Mouse (Mus musculus) layer of hippocampus, postnatal 10 days (tissue): ENCODE measurements at regions not wholly inside any gene's neighbourhood (a gene's known extent, or its start where the extent isn't known, plus 50 kb on each side); places are given as distances from the start of the nearest gene placed in this dataset.

Experiments
- DNase-seq, 2 experiments: peaks; one replicate each; pipeline ENCODE4 v3.0.0; 2021; ENCODE audit warnings: low spot score in 2 of 2

DNA sequence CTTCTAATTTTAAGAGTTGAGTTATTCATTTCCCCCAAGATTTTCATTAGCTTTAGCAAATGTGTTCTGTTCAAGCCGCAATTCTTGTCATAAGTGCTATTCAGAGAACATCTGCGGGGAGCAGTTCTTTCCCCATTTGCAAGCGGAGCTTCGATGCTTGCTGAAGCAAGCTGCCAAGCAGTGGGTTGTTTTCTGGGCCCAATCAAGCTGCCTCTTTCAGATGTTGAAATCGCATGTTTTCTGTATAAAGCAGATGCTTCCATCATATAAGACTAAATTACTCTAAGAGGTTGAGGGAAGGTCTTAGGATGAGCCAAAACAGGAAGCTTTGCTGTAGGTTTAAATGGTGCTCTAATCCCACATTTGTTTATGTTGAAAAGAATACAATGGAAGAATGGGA is 547.4 kb downstream of the Abca13 start:
- DNase-seq: peak; percentile 16 to 35

DNA sequence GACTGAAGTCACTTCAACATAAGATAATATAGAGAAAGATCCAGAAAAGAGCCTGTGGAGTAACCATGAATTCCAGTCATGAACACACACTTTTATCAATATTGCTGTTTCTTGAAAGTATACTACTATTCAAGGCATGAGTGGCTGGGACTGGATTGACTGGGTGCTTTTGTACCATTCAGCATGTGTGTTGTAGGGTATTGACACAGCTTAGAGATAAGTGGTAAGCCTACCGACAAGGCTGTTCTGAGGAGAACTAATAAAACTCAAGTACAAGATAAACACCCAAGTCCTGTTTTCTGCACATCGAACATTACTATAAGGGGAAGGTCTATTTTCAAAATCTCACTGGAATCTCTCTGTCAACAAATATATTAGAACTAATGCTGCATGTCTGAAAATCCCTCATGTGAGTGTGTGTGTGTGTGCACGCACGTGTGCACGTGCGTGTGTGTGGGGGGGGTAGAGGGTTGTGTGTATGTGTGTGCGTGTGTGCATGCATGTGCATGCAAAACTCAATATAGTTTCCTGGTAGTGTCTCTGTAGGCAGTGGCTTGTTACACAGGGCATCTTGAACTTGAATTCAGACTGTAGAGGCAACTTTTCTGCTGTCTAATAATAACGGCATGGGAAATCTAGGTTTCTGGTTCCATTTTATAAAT is 588.6 kb downstream of the Abca13 start:
- DNase-seq: no peak

DNA sequence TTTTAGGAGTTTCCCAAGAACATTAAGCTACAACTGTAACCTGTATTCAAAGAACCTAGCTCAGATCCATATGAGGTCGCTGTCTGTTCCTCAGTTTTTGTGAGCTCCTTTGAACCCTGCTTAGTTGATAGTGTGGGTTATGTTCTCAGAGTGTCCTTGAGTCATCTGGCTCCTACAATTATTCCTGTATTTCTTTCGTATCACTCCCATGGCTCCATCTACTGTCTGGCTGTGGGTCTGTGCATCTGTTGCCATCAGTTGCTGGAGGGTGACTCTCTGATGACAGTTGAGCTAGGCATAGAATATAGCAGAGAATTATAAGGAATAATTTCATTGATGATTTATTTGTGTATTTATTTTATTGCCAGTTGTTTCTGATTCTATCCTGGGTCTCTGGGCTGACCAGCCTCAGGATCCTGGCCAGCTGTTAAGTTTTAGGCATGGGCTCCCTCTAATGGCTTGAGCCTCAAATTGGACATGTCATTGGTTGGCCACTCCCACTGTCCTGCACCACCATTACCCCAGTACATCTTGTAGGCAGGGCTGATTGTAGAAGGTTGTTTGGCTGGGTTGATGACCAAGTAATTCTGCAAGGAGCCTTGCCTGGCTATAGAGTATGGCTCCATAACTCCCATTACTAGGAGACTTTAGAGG is 601.6 kb downstream of the Abca13 start:
- no peak for DNase-seq

DNA sequence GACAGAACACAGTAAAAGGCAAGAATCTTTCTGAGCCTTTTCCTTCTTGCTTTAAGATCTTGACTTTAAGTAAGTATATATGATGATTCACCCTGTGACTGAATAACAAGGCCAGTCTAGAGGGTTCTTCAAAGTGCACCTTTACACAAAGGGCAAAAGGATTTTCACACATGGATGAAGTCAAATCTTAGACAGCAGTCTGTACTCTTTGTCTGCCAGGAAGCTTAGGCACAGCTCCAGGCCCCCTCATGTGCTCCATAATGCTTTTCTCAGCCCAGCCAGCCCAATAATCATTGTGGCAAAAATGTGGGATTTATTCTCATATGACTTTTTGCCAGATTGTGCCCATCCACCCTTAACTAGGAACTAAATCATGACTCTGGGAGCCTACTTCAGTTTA is 647.9 kb downstream of the Abca13 start:
- DNase-seq: peak in 1 of 2 experiments; percentile 10

DNA sequence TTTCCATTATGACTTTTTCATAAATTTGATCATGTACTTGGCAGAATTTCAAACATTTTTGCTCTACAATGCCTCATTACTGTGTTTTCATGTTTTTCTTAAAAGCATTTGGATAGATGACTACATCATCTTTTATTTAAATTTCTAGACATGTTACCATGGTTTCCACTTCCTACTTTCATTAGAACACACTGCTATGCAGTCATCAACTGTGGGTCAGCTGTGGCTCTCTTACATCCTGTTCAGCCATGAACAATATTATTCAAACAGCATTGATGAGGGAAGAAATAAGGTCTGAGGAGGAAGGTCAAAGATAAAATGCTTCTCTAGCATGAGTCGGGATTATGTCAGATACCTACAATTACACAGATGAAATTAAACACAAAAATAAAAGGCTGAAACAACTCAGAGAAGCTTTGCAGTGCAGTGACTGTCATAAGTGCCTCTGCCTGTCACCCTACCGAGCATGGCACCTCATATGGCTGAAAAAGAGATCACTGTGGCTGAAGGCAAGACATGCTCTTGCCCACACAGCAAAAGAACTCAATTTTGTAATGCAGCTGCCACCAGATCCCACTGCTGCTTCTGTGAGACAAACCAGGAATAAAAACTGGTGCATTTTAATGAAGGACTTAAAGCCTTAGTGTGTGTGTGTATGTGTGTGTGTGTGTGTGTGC is 676.9 kb downstream of the Abca13 start:
- DNase-seq: no peak
